Mouse (Mus musculus) ES-Bruce4 (cell line): Measurements from ENCODE around the gene Rasgrf2.

Source experiments
- CTCF ChIP-seq: IDR thresholded peaks from one replicate; pipeline ENCODE4 v1.8.1; 2011; ENCODE audit warnings: low read depth, low read length
- EP300 ChIP-seq: IDR thresholded peaks from 2 replicates; pipeline ENCODE4 v1.6.1; 2011; ENCODE audit warnings: low read depth, low read length; ENCODE audit not compliant: insufficient read depth
- POLR2A ChIP-seq: IDR thresholded peaks from one replicate; pipeline ENCODE4 v1.8.1; 2011; ENCODE audit warnings: low read length; ENCODE audit not compliant: insufficient read depth

DNA sequence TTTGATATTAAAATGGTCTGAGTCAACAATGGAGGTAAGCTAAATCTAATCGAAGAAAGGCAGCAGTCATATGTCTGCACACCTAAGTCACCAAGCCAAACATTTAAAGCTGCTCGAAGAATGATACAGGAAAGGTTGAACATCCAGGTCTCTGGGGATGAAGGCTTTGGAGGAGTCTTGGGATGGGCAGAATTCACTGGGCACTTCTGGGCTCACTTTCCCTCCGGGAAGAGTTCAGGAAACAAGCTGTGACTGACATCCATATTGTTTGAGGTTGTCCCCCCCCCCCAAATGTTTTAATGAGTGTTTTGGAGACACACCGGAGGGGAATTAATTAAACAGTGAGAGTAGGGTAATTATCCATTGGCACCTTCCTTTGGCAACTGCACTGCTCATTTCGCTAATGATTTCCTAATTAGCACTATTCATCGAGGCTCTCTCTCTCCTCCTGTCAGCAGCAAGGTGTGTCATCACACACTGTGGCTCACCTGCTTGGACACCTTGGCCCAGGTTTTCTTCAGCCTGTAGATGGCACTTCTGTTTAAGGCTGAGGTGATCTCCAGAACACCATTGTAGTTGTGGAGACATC, 241.3 kb downstream of the Rasgrf2 start:
- TF ChIP-seq POLR2A (no peak), EP300 (no peak), CTCF (no peak)
